Mouse (Mus musculus): ENCODE measurements around the gene Rasgef1b. TPM values are rescaled to one million over a fixed set of nuclear protein-coding genes. Genes with fewer than 3 reads are reported as not detected.

Rasgef1b gene
- polyA plus RNA-seq, 2 experiments: 4.3 to 9.2 TPM

DNA sequence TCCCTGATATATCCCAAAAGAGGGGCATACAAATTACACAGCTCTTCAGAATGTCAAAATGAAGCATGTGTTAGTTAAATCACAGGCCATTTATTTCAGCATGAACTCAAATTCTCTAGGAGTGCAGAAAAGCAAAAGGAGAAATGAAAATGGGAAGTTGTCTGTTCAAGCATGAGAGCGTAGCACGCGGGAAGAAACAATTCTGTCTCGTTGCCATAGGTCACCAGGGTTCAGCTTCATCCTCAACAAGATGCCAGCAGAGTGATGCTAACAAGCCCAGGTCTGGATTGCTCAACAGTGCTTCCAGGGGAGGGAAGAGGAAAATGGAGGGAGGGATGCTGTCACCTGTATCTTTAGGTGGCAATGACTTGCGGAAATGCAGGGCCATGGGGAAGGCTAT is 346.1 kb downstream of the Rasgef1b start:
- DNase-seq (ENCODE audit: low spot score) (no peak), ATAC-seq (ENCODE audit: low FRiP score, low read depth) (no peak)
- Histone ChIP-seq H3K9me3 (ENCODE audit: control insufficient read depth, low read length) (no peaks in the 10 kb centered on the region), H3K27me3 (ENCODE audit: control insufficient read depth, insufficient read depth, low read length) (no peaks in the 10 kb centered on the region), H3K36me3 (ENCODE audit: control insufficient read depth, insufficient read depth, low read length) (no peaks in the 10 kb centered on the region), H3K4me2 (replicated peaks; ENCODE audit: low read depth, low read length, severe bottlenecking) (no peak overlapping the region), H3K4me3 (replicated peaks; ENCODE audit: low read length) (no peak overlapping the region), H3K9ac (ENCODE audit: low read depth, low read length, severe bottlenecking) (no peak overlapping the region), H3K4me1 (ENCODE audit: control insufficient read depth, insufficient read depth, low read length) (peaks cover 22% of the 10 kb centered on the region), H3K27ac (replicated peaks; ENCODE audit: low read depth, low read length) (no peak overlapping the region)
- WGBS: 74% methylated on average over 5 of the region's 5 CpGs
- no peak for TF ChIP-seq POLR2A (IDR thresholded peaks at IDR 0.05; ENCODE audit: borderline replicate concordance, extremely low read depth, insufficient read depth, insufficient read length)

DNA sequence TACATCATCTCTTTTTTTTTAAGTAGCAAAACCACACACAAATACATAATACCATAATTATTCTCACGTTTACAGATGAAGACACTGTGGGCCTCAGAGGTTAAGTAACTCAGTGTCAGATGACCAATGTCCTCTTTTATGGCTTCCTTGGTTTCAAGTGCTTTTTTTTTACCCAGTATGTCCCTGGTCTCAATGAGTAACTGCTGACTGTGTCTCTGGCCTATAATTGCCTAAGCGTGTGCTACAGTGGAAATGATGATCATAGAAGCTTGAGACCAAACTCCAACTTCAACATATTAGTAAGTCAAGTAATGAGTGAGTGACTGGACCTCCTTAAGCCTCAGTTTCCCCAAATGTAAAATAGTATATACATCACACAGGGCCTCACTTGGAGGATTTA is 347.2 kb downstream of the Rasgef1b start:
- 67% methylated on average over 2 of the region's 2 CpGs for WGBS
- ATAC-seq (ENCODE audit: low FRiP score, low read depth) (no peak), DNase-seq (ENCODE audit: low spot score) (no peak)
- no peaks in the 10 kb centered on the region for H3K36me3 ChIP-seq (ENCODE audit: control insufficient read depth, insufficient read depth, low read length)
- no peaks in the 10 kb centered on the region for H3K9me3 ChIP-seq (ENCODE audit: control insufficient read depth, low read length)
- H3K27ac ChIP-seq (replicated peaks; ENCODE audit: low read depth, low read length): no peak overlapping the region
- H3K27me3 ChIP-seq (ENCODE audit: control insufficient read depth, insufficient read depth, low read length): no peaks in the 10 kb centered on the region
- H3K4me3 ChIP-seq (replicated peaks; ENCODE audit: low read length): no peak overlapping the region
- H3K9ac ChIP-seq (ENCODE audit: low read depth, low read length, severe bottlenecking): no peak overlapping the region
- H3K4me2 ChIP-seq (replicated peaks; ENCODE audit: low read depth, low read length, severe bottlenecking): no peak overlapping the region
- no peak for TF ChIP-seq POLR2A (IDR thresholded peaks at IDR 0.05; ENCODE audit: borderline replicate concordance, extremely low read depth, insufficient read depth, insufficient read length)
- peaks cover 24% of the 10 kb centered on the region for H3K4me1 ChIP-seq (ENCODE audit: control insufficient read depth, insufficient read depth, low read length)

DNA sequence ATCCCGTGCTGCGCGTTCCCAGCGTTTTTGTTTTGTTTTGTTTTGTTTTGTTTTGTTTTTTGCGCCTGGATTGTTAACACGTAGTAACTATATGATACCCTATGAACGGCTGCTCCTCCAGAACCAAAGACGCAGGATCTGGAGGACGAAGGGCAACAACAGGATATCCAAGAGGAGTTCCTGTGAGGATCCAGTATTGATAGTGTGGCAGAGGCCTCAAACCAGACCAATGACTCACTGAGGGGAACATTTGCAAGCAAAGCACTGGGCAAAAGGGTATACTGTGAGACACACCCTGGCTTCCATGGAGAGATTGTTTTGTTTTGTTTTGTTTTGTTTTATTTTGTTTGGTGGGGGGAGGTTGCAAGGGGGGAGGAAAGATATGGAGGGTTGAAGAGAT is 348.0 kb downstream of the Rasgef1b start:
- Histone ChIP-seq H3K27ac (replicated peaks; ENCODE audit: low read depth, low read length) (no peak overlapping the region), H3K4me1 (ENCODE audit: control insufficient read depth, insufficient read depth, low read length) (peaks cover 24% of the 10 kb centered on the region), H3K9ac (ENCODE audit: low read depth, low read length, severe bottlenecking) (no peak overlapping the region), H3K9me3 (ENCODE audit: control insufficient read depth, low read length) (no peaks in the 10 kb centered on the region), H3K27me3 (ENCODE audit: control insufficient read depth, insufficient read depth, low read length) (no peaks in the 10 kb centered on the region), H3K4me3 (replicated peaks; ENCODE audit: low read length) (no peak overlapping the region), H3K4me2 (replicated peaks; ENCODE audit: low read depth, low read length, severe bottlenecking) (no peak overlapping the region), H3K36me3 (ENCODE audit: control insufficient read depth, insufficient read depth, low read length) (no peaks in the 10 kb centered on the region)
- no peak for TF ChIP-seq POLR2A (IDR thresholded peaks at IDR 0.05; ENCODE audit: borderline replicate concordance, extremely low read depth, insufficient read depth, insufficient read length)
- ATAC-seq (ENCODE audit: low FRiP score, low read depth): no peak
- WGBS: 87% methylated on average over 9 of the region's 9 CpGs
- DNase-seq (ENCODE audit: low spot score): no peak

DNA sequence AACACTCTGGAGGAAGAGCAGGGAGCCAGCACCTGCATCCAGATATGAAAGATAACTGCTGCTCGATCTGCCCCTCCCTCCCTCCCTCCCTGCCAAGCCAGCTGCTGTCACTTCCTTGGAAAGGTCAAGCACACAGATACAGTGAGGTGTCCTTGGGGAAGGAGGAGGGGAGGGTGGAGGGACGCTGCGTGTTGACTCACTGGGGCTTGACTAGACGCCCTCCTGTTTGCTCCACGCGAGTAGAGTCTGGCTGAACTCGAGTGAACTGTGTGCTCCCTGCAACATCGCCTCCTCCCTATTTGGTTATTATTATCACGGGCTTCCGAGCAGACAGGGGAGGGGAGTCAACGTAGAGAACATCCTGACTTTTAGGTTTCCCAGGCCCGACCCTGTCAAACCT is 348.7 kb downstream of the Rasgef1b start:
- 39% methylated on average over 11 of the region's 12 CpGs for WGBS
- H3K9ac ChIP-seq (ENCODE audit: low read depth, low read length, severe bottlenecking): no peak overlapping the region
- no peak overlapping the region for H3K4me2 ChIP-seq (replicated peaks; ENCODE audit: low read depth, low read length, severe bottlenecking)
- DNase-seq (ENCODE audit: low spot score) (no peak), ATAC-seq (ENCODE audit: low FRiP score, low read depth) (no peak)
- no peaks in the 10 kb centered on the region for H3K9me3 ChIP-seq (ENCODE audit: control insufficient read depth, low read length)
- no peak overlapping the region for H3K27ac ChIP-seq (replicated peaks; ENCODE audit: low read depth, low read length)
- H3K4me3 ChIP-seq (replicated peaks; ENCODE audit: low read length): no peak overlapping the region
- no peaks in the 10 kb centered on the region for H3K36me3 ChIP-seq (ENCODE audit: control insufficient read depth, insufficient read depth, low read length)
- no peak for TF ChIP-seq POLR2A (IDR thresholded peaks at IDR 0.05; ENCODE audit: borderline replicate concordance, extremely low read depth, insufficient read depth, insufficient read length)
- no peaks in the 10 kb centered on the region for H3K27me3 ChIP-seq (ENCODE audit: control insufficient read depth, insufficient read depth, low read length)
- peaks cover 24% of the 10 kb centered on the region for H3K4me1 ChIP-seq (ENCODE audit: control insufficient read depth, insufficient read depth, low read length)

GRCm38 (mm10) chr5:99378437-99379226 is 350.2 kb downstream of the Rasgef1b start:
- Histone ChIP-seq H3K4me2 (replicated peaks; ENCODE audit: low read depth, low read length, severe bottlenecking) (no peak overlapping the region), H3K4me1 (ENCODE audit: control insufficient read depth, insufficient read depth, low read length) (peaks cover 24% of the 10 kb centered on the region), H3K9me3 (ENCODE audit: control insufficient read depth, low read length) (no peaks in the 10 kb centered on the region), H3K36me3 (ENCODE audit: control insufficient read depth, insufficient read depth, low read length) (no peaks in the 10 kb centered on the region), H3K27me3 (ENCODE audit: control insufficient read depth, insufficient read depth, low read length) (no peaks in the 10 kb centered on the region), H3K27ac (replicated peaks; ENCODE audit: low read depth, low read length) (no peak overlapping the region), H3K4me3 (replicated peaks; ENCODE audit: low read length) (no peak overlapping the region), H3K9ac (ENCODE audit: low read depth, low read length, severe bottlenecking) (no peak overlapping the region)
- no peak for TF ChIP-seq POLR2A (IDR thresholded peaks at IDR 0.05; ENCODE audit: borderline replicate concordance, extremely low read depth, insufficient read depth, insufficient read length)
- DNase-seq (ENCODE audit: low spot score) (no peak), ATAC-seq (ENCODE audit: low FRiP score, low read depth) (no peak)
- 38% methylated on average over 11 of the region's 11 CpGs for WGBS
